Mouse (Mus musculus) hindbrain, embryonic 16.5 days (tissue): ENCODE measurements around the gene Ier5. TPM values are rescaled to one million over a fixed set of nuclear protein-coding genes. Genes with fewer than 3 reads are reported as not detected.

Source experiments
- ATAC-seq: fragments of 200-750 bp; cut with Nextera tagmentation; 2 replicates; pipeline ENCODE4 v1.8.0; 2017; ENCODE audit warnings: moderate TSS enrichment, moderate library complexity
- H3K27ac ChIP-seq: fragments of 300-500 bp; sonication (generic); 2 replicates; pipeline ENCODE4 v1.5.1; 2014; ENCODE audit warnings: low read depth, mild to moderate bottlenecking, control low read depth, low read length, moderate library complexity
- H3K27me3 ChIP-seq: fragments of 300-500 bp; sonication (generic); replicated peaks from 2 replicates; pipeline ENCODE4 v1.6.1; 2014; ENCODE audit warnings: low read length; ENCODE audit not compliant: control insufficient read depth, insufficient read depth
- H3K36me3 ChIP-seq: fragments of 300-500 bp; sonication (generic); 2 replicates; pipeline ENCODE4 v1.6.1; 2014; ENCODE audit warnings: mild to moderate bottlenecking, low read length, moderate library complexity, mixed read lengths; ENCODE audit not compliant: control insufficient read depth, insufficient read depth
- H3K4me1 ChIP-seq: fragments of 300-500 bp; sonication (generic); 2 replicates; pipeline ENCODE4 v1.6.1; 2014; ENCODE audit warnings: low read depth, low read length; ENCODE audit not compliant: control insufficient read depth, insufficient read depth
- H3K4me2 ChIP-seq: fragments of 300-500 bp; sonication (generic); 2 replicates; pipeline ENCODE4 v1.6.1; 2014; ENCODE audit warnings: mild to moderate bottlenecking, low read length, control low read depth, moderate library complexity
- H3K4me3 ChIP-seq: fragments of 300-500 bp; sonication (generic); 2 replicates; pipeline ENCODE4 v1.5.1; 2014; ENCODE audit warnings: mild to moderate bottlenecking, low read length, control low read depth, moderate library complexity
- H3K9ac ChIP-seq: fragments of 300-500 bp; sonication (generic); 2 replicates; pipeline ENCODE4 v1.6.1; 2014; ENCODE audit warnings: low read depth, mild to moderate bottlenecking, control low read depth, low read length, moderate library complexity
- H3K9me3 ChIP-seq: fragments of 300-500 bp; sonication (generic); 2 replicates; pipeline ENCODE4 v1.6.1; 2014; ENCODE audit warnings: mild to moderate bottlenecking, low read length, moderate library complexity; ENCODE audit not compliant: control insufficient read depth
- WGBS: fragments of 180-500 bp; shearing (Covaris S2); extraction: QIAGEN DNeasy Blood & Tissue Kit; methylation state at CpG from one replicate; pipeline ENCODE4 v1.1.7; 2014; 5-methylcytosine and 5-hydroxymethylcytosine counted together
- polyA plus RNA-seq: library from polyadenylated mRNA; unstranded; fragments of >200 nt; fragmentation: Nextera tagmentation; extraction: Ambion mirVana; gene quantifications from 2 replicates; pipeline ENCODE4 v1.2.1, GENCODE M21; 2015

Gene Ier5
- polyA plus RNA-seq, 1 experiment from 2014 or later = 5.5 TPM

- peaks cover 21% of the 10 kb centered on the region for H3K4me1 ChIP-seq
- ATAC-seq = no peak
- no peaks in the 10 kb centered on the region for H3K9me3 ChIP-seq
- no peak overlapping the region for H3K4me3 ChIP-seq
- WGBS = 76% methylated on average over 6 of the region's 6 CpGs
- H3K4me2 ChIP-seq = no peak overlapping the region
- H3K36me3 ChIP-seq = no peaks in the 10 kb centered on the region
- no peaks in the 10 kb centered on the region for H3K27me3 ChIP-seq
- no peak overlapping the region for H3K27ac ChIP-seq
- H3K9ac ChIP-seq = no peak overlapping the region
Observed at GRCm38 (mm10) chr1:155073905-155074304, 25.5 kb downstream of the Ier5 start.

- no peak overlapping the region for H3K4me2 ChIP-seq
- no peak overlapping the region for H3K27ac ChIP-seq
- no peak for ATAC-seq
- H3K4me1 ChIP-seq = peaks cover 21% of the 10 kb centered on the region
- no peaks in the 10 kb centered on the region for H3K9me3 ChIP-seq
- no peak overlapping the region for H3K9ac ChIP-seq
- H3K36me3 ChIP-seq = no peaks in the 10 kb centered on the region
- no peak overlapping the region for H3K4me3 ChIP-seq
- H3K27me3 ChIP-seq = no peaks in the 10 kb centered on the region
- WGBS = 27% methylated on average over 7 of the region's 7 CpGs
Observed at GRCm38 (mm10) chr1:155073133-155073532, 26.3 kb downstream of the Ier5 start.

- Histone ChIP-seq H3K27me3 (no peaks in the 10 kb centered on the region), H3K27ac (no peak overlapping the region), H3K4me2 (no peak overlapping the region), H3K36me3 (no peaks in the 10 kb centered on the region), H3K4me1 (peaks cover 13% of the 10 kb centered on the region), H3K9ac (no peak overlapping the region), H3K4me3 (no peak overlapping the region), H3K9me3 (no peaks in the 10 kb centered on the region)
- WGBS = 21% methylated on average over 7 of the region's 7 CpGs
- peak; percentile 24; the same call in 1 of the 2 replicates for ATAC-seq
Observed at GRCm38 (mm10) chr1:155071287-155071876, 28.1 kb downstream of the Ier5 start.

GRCm38 (mm10) chr1:155070561-155071286 is 28.7 kb downstream of the Ier5 start:
- 51% methylated on average over 5 of the region's 5 CpGs for WGBS

GRCm38 (mm10) chr1:155069696-155070095 is 29.7 kb downstream of the Ier5 start:
- WGBS = 44% methylated on average over 7 of the region's 7 CpGs
- H3K36me3 ChIP-seq = no peaks in the 10 kb centered on the region
- H3K4me3 ChIP-seq = no peak overlapping the region
- ATAC-seq = no peak
- H3K4me2 ChIP-seq = no peak overlapping the region
- no peak overlapping the region for H3K9ac ChIP-seq
- no peaks in the 10 kb centered on the region for H3K27me3 ChIP-seq
- H3K9me3 ChIP-seq = no peaks in the 10 kb centered on the region
- no peak overlapping the region for H3K27ac ChIP-seq
- H3K4me1 ChIP-seq = peaks cover 13% of the 10 kb centered on the region

More at GRCm38 (mm10) chr1:155070561-155071286, 28.7 kb downstream of the Ier5 start:
- Histone ChIP-seq H3K4me1 (peaks cover 13% of the 10 kb centered on the region), H3K9me3 (no peaks in the 10 kb centered on the region), H3K4me2 (no peak overlapping the region), H3K9ac (no peak overlapping the region), H3K36me3 (no peaks in the 10 kb centered on the region), H3K4me3 (no peak overlapping the region), H3K27ac (no peak overlapping the region), H3K27me3 (no peaks in the 10 kb centered on the region)
- peak; percentile 18; the same call in 1 of the 2 replicates for ATAC-seq

- H3K27ac ChIP-seq = no peak overlapping the region
- no peaks in the 10 kb centered on the region for H3K36me3 ChIP-seq
- H3K27me3 ChIP-seq = no peaks in the 10 kb centered on the region
- no peak overlapping the region for H3K4me3 ChIP-seq
- WGBS = 80% methylated on average over 5 of the region's 5 CpGs
- H3K9me3 ChIP-seq = no peaks in the 10 kb centered on the region
- peaks cover 13% of the 10 kb centered on the region for H3K4me1 ChIP-seq
- H3K4me2 ChIP-seq = no peak overlapping the region
- ATAC-seq = no peak
- no peak overlapping the region for H3K9ac ChIP-seq
Observed at GRCm38 (mm10) chr1:155066196-155066595, 33.2 kb downstream of the Ier5 start.

- H3K27ac ChIP-seq = no peak overlapping the region
- H3K27me3 ChIP-seq = no peaks in the 10 kb centered on the region
- no peak for ATAC-seq
- H3K4me2 ChIP-seq = no peak overlapping the region
- no peak overlapping the region for H3K9ac ChIP-seq
- H3K9me3 ChIP-seq = no peaks in the 10 kb centered on the region
- WGBS = 69% methylated on average over 11 of the region's 11 CpGs
- H3K4me1 ChIP-seq = peaks cover 13% of the 10 kb centered on the region; the same call in 1 of the 2 replicates
- no peaks in the 10 kb centered on the region for H3K36me3 ChIP-seq
- no peak overlapping the region for H3K4me3 ChIP-seq
Observed at GRCm38 (mm10) chr1:155065068-155065701, 34.3 kb downstream of the Ier5 start.

- Histone ChIP-seq H3K4me3 (no peak overlapping the region), H3K27me3 (no peaks in the 10 kb centered on the region), H3K4me2 (no peak overlapping the region), H3K9ac (no peak overlapping the region), H3K36me3 (no peaks in the 10 kb centered on the region), H3K4me1 (peaks cover 13% of the 10 kb centered on the region; the same call in 1 of the 2 replicates), H3K27ac (no peak overlapping the region), H3K9me3 (no peaks in the 10 kb centered on the region)
- no peak for ATAC-seq
- 71% methylated on average over 4 of the region's 4 CpGs for WGBS
Observed at GRCm38 (mm10) chr1:155064649-155065048, 34.8 kb downstream of the Ier5 start.

- Histone ChIP-seq H3K9me3 (no peaks in the 10 kb centered on the region), H3K4me2 (no peak overlapping the region), H3K27ac (no peak overlapping the region), H3K4me1 (peaks cover 17% of the 10 kb centered on the region; the same call in 1 of the 2 replicates), H3K36me3 (no peaks in the 10 kb centered on the region), H3K27me3 (no peaks in the 10 kb centered on the region), H3K4me3 (no peak overlapping the region), H3K9ac (no peak overlapping the region)
- WGBS = 85% methylated on average over 5 of the region's 5 CpGs
- no peak for ATAC-seq
Observed at GRCm38 (mm10) chr1:155064111-155064510, 35.3 kb downstream of the Ier5 start.
